Mouse (Mus musculus): Measurements from ENCODE around the gene Dnah1. TPM values are rescaled to one million over a fixed set of nuclear protein-coding genes. Genes with fewer than 3 reads are reported as not detected.

Dnah1 gene
- polyA plus RNA-seq, 1 experiment from 2014 or later: 6.3 TPM

DNA sequence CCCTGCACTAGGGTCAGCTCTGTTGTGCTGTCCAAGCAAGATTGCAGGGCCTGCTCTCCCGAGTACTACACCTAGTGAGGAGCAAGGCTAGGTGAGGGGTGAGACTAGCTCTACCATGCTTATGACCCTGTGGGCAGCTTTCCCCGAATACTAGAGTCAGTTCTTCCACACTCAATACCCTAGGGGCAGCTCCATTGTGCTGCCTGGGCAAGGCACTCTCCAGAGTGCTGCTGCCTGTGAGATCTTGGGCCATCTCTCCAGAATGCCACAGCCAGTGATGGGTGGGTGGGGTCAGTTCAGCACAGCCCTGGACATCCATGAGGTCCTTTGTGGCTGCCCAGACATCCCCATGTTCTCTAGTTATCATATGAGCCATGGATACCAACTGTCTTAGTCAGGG is 6.0 kb upstream of the Dnah1 start:
- H3K9me3 ChIP-seq: no peaks in the 10 kb centered on the region
- no peaks in the 10 kb centered on the region; the same call in 1 of the 2 replicates for H3K27me3 ChIP-seq (ENCODE audit: poor library complexity, severe bottlenecking)
- 60% methylated on average over 2 of the region's 2 CpGs for WGBS
- no peaks in the 10 kb centered on the region for H3K4me1 ChIP-seq
- H3K36me3 ChIP-seq (replicated peaks): no peaks in the 10 kb centered on the region
- no peak for DNase-seq (ENCODE audit: extremely low spot score, low spot score)
- no peak overlapping the region for H3K27ac ChIP-seq
- H3K4me3 ChIP-seq: no peak overlapping the region

- no peak for DNase-seq (ENCODE audit: extremely low spot score, low spot score)
- Histone ChIP-seq H3K36me3 (replicated peaks) (no peaks in the 10 kb centered on the region), H3K4me3 (no peak overlapping the region), H3K9me3 (no peaks in the 10 kb centered on the region), H3K27me3 (ENCODE audit: poor library complexity, severe bottlenecking) (peaks cover 12% of the 10 kb centered on the region; the same call in 1 of the 2 replicates), H3K4me1 (peaks cover 14% of the 10 kb centered on the region), H3K27ac (no peak overlapping the region)
- 82% methylated on average over 4 of the region's 4 CpGs for WGBS
Observed at GRCm38 (mm10) chr14:31327681-31328080, 4.0 kb upstream of the Dnah1 start.

DNA sequence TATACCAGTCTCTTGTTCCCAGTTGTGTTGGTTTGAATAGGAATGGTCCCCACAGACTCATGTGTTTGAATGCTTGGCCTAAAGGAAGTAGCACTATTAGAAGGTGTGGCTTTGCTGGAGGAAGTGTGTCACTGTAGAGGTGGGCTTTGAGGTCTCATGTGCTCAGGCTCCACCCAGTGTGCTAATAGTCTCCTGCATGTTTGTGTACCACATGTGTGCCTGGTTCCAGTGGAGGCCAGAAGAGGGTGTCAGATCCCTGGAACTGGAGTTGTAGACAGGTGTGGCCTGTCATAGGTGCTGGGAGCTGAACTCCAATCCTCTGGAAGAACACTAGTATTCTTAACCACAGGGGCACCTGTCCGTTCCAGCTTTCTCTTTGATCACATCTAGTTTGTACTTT is 3.5 kb upstream of the Dnah1 start:
- WGBS: 93% methylated on average over 1 of the region's 1 CpGs

DNA sequence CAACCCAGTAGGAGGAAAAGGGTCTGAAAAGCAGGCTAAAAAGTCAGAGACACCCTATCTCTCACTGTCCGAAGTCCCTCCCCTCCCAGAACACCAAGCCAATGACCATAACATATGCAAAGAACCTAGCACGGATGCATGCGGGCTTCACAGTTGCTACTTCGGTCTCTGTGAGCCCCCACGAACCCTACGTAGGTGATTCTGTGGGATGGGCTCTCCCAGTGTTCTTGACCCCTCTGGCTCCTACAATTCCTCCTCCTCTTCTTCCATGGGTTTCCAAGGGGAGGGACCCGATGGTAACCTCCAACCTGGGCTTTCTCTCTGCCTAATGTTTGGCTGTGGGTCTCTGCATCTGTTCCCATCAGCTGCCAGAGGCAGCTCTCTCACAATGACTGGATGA is 3.1 kb upstream of the Dnah1 start:
- Histone ChIP-seq H3K36me3 (replicated peaks) (no peaks in the 10 kb centered on the region), H3K4me3 (no peak overlapping the region), H3K4me1 (peaks cover 14% of the 10 kb centered on the region), H3K27ac (no peak overlapping the region), H3K9me3 (no peaks in the 10 kb centered on the region), H3K27me3 (ENCODE audit: poor library complexity, severe bottlenecking) (peaks cover 13% of the 10 kb centered on the region; the same call in 1 of the 2 replicates)
- 81% methylated on average over 7 of the region's 7 CpGs for WGBS
- no peak for DNase-seq (ENCODE audit: extremely low spot score, low spot score)

More for the DNA sequence above, 3.5 kb upstream of the Dnah1 start:
- peak; percentile 10 for DNase-seq (ENCODE audit: extremely low spot score, low spot score)
- H3K27me3 ChIP-seq (ENCODE audit: poor library complexity, severe bottlenecking): peaks cover 13% of the 10 kb centered on the region; the same call in 1 of the 2 replicates
- no peaks in the 10 kb centered on the region for H3K36me3 ChIP-seq (replicated peaks)
- H3K4me3 ChIP-seq: no peak overlapping the region
- no peaks in the 10 kb centered on the region for H3K9me3 ChIP-seq
- peaks cover 14% of the 10 kb centered on the region for H3K4me1 ChIP-seq
- no peak overlapping the region for H3K27ac ChIP-seq

GRCm38 (mm10) chr14:31325551-31325950 is 1.9 kb upstream of the Dnah1 start:
- H3K36me3 ChIP-seq (replicated peaks): no peaks in the 10 kb centered on the region
- H3K4me3 ChIP-seq: no peak overlapping the region
- H3K27me3 ChIP-seq (ENCODE audit: poor library complexity, severe bottlenecking): 0 out of 2 replicates have a peak, but pooled peaks cover 13% of the 10 kb centered on the region
- DNase-seq (ENCODE audit: extremely low spot score, low spot score): peak; percentile 9
- H3K9me3 ChIP-seq: no peaks in the 10 kb centered on the region
- H3K27ac ChIP-seq: no peak overlapping the region
- peaks cover 14% of the 10 kb centered on the region for H3K4me1 ChIP-seq
- WGBS: 58% methylated on average over 5 of the region's 5 CpGs

DNA sequence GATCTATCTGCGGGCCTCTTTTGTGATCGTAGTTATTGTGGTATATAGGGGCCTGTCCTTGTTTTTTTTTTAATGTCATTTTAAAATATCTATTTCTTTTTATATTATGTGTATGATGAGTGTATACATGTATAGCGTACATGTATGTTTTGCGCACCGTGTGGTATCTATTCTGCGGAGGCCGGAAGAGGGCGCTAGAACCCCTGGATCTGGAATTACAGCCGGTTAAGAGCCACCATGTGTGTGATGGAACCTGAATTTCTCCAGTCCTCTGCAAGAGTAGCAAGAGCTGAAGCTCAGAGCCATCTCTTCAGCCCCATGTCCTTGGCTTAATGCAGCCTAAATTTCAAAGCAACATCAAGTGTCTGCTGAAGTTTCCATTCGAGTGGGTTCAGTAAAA is 1.2 kb upstream of the Dnah1 start:
- Histone ChIP-seq H3K4me3 (no peak overlapping the region), H3K27me3 (ENCODE audit: poor library complexity, severe bottlenecking) (0 out of 2 replicates have a peak, but pooled peaks cover 13% of the 10 kb centered on the region), H3K36me3 (replicated peaks) (no peaks in the 10 kb centered on the region), H3K4me1 (peaks cover 14% of the 10 kb centered on the region), H3K27ac (no peak overlapping the region), H3K9me3 (no peaks in the 10 kb centered on the region)
- no peak for DNase-seq (ENCODE audit: extremely low spot score, low spot score)
- 65% methylated on average over 10 of the region's 10 CpGs for WGBS

DNA sequence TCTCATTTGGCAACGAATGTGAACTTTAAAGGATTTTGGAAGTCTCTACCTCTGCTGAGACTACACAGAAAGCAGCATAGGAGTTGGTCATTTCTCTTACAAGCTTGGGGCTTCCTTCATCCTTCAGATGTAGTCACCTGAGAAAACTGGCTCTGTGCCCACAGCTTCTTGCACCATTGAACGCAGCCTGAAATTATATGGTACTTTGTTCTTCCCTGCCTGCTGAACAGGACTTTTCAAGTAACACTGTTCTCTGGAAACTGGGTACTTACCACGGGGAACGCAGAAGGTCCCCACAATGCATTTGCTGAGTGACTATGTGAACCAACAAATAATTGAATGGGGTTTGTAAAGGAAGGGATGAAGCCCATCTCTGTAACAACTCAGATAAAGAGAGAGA is 507 bp downstream of the Dnah1 start:
- Histone ChIP-seq H3K27me3 (ENCODE audit: poor library complexity, severe bottlenecking) (0 out of 2 replicates have a peak, but pooled peaks cover 13% of the 10 kb centered on the region), H3K36me3 (replicated peaks) (no peaks in the 10 kb centered on the region), H3K9me3 (no peaks in the 10 kb centered on the region), H3K4me3 (peak overlapping the region; percentile 49), H3K4me1 (peaks cover 14% of the 10 kb centered on the region), H3K27ac (no peak overlapping the region)
- DNase-seq (ENCODE audit: extremely low spot score, low spot score): no peak
- WGBS: 86% methylated on average over 4 of the region's 4 CpGs

- H3K9me3 ChIP-seq: no peaks in the 10 kb centered on the region
- DNase-seq (ENCODE audit: extremely low spot score, low spot score): no peak
- no peak overlapping the region for H3K4me3 ChIP-seq
- no peaks in the 10 kb centered on the region for H3K36me3 ChIP-seq (replicated peaks)
- H3K4me1 ChIP-seq: peaks cover 14% of the 10 kb centered on the region
- no peak overlapping the region for H3K27ac ChIP-seq
- 86% methylated on average over 3 of the region's 3 CpGs for WGBS
- H3K27me3 ChIP-seq (ENCODE audit: poor library complexity, severe bottlenecking): 0 out of 2 replicates have a peak, but pooled peaks cover 13% of the 10 kb centered on the region
Observed at GRCm38 (mm10) chr14:31322191-31322590, 1.5 kb downstream of the Dnah1 start.

GRCm38 (mm10) chr14:31321181-31321580 is 2.5 kb downstream of the Dnah1 start:
- no peaks in the 10 kb centered on the region for H3K9me3 ChIP-seq
- no peak overlapping the region for H3K27ac ChIP-seq
- no peak overlapping the region for H3K4me3 ChIP-seq
- 0 out of 2 replicates have a peak, but pooled peaks cover 13% of the 10 kb centered on the region for H3K27me3 ChIP-seq (ENCODE audit: poor library complexity, severe bottlenecking)
- H3K36me3 ChIP-seq (replicated peaks): no peaks in the 10 kb centered on the region
- H3K4me1 ChIP-seq: peaks cover 14% of the 10 kb centered on the region
- DNase-seq (ENCODE audit: extremely low spot score, low spot score): no peak
- 88% methylated on average over 11 of the region's 11 CpGs for WGBS

DNA sequence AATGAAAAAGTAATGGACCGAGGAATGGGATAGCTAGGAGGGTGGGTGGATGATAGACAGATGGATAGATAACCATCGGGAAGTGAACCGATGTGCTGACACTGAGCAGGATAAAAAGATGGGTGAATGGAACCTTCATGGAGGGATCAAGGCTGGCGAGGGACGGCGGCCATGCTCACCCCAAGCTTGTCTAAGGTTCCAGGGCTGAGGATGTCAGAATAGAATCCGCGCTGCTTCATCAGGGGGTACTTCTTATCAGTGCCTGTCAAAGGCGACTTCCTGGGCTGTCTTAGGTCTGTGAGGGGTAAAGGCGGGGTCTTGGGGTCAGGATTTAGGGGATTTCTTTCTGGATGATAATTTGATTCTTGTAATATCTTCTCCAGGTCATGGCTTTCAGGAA is 4.2 kb downstream of the Dnah1 start:
- H3K9me3 ChIP-seq: no peaks in the 10 kb centered on the region
- 0 out of 2 replicates have a peak, but pooled peaks cover 13% of the 10 kb centered on the region for H3K27me3 ChIP-seq (ENCODE audit: poor library complexity, severe bottlenecking)
- DNase-seq (ENCODE audit: extremely low spot score, low spot score): no peak
- 88% methylated on average over 10 of the region's 10 CpGs for WGBS
- H3K4me1 ChIP-seq: peaks cover 14% of the 10 kb centered on the region
- H3K36me3 ChIP-seq (replicated peaks): no peaks in the 10 kb centered on the region
- no peak overlapping the region for H3K27ac ChIP-seq
- no peak overlapping the region for H3K4me3 ChIP-seq

DNA sequence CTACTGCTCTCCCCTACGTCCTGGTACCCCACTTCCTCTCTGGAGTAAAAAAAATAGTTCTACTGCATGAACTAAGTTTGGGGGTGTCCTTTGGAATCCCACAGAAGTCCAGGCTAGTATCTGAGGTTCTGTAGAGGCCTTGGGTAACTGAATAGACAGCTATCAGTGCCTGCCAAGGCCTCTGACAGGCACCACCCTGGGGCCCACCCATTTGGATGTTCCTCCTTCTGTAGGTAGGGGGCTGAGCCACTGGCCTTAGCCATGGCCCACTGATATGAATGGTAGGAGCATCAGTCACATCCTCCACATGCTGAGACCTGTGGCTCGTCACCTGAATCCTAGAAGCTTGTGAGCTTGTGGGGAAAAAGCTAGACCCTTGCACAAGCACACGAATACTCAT is 5.9 kb downstream of the Dnah1 start:
- no peak overlapping the region for H3K4me3 ChIP-seq
- peaks cover 11% of the 10 kb centered on the region for H3K4me1 ChIP-seq
- 0 out of 2 replicates have a peak, but pooled peaks cover 1% of the 10 kb centered on the region for H3K27me3 ChIP-seq (ENCODE audit: poor library complexity, severe bottlenecking)
- DNase-seq (ENCODE audit: extremely low spot score, low spot score): no peak
- WGBS: 81% methylated on average over 3 of the region's 3 CpGs
- H3K9me3 ChIP-seq: no peaks in the 10 kb centered on the region
- no peak overlapping the region for H3K27ac ChIP-seq
- no peaks in the 10 kb centered on the region for H3K36me3 ChIP-seq (replicated peaks)

GRCm38 (mm10) chr14:31316613-31317012 is 7.1 kb downstream of the Dnah1 start:
- no peak overlapping the region for H3K27ac ChIP-seq
- H3K4me3 ChIP-seq: no peak overlapping the region
- no peaks in the 10 kb centered on the region for H3K27me3 ChIP-seq (ENCODE audit: poor library complexity, severe bottlenecking)
- WGBS: 86% methylated on average over 12 of the region's 12 CpGs
- H3K36me3 ChIP-seq (replicated peaks): no peaks in the 10 kb centered on the region
- H3K9me3 ChIP-seq: no peaks in the 10 kb centered on the region
- DNase-seq (ENCODE audit: extremely low spot score, low spot score): no peak
- H3K4me1 ChIP-seq: peaks cover 15% of the 10 kb centered on the region

- Histone ChIP-seq H3K27ac (peak overlapping the region; percentile 20; the same call in 1 of the 2 replicates), H3K36me3 (replicated peaks) (no peaks in the 10 kb centered on the region), H3K4me3 (no peak overlapping the region), H3K4me1 (peaks cover 15% of the 10 kb centered on the region), H3K9me3 (no peaks in the 10 kb centered on the region), H3K27me3 (ENCODE audit: poor library complexity, severe bottlenecking) (no peaks in the 10 kb centered on the region)
- 45% methylated on average over 3 of the region's 3 CpGs for WGBS
- no peak for DNase-seq (ENCODE audit: extremely low spot score, low spot score)
Observed at GRCm38 (mm10) chr14:31313192-31313591, 10.5 kb downstream of the Dnah1 start.

DNA sequence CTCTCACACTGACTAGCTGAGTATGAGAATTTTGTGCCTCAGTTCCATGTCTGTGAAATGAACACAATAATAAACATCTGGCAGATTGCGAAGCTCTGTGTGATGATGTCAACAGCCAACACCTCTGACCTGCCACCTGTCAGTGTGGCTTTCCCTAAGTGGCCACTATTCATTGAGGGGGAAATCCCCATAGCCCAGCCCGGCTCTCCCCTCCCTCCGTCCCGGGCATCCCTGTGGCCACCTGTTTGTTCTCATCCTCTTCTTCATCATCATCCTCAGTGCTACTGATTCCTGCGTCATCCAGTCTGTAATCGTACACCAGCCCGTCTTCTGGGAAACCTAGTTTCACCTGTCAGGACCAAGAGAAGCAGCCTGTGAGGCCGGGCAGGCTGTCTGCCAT is 38.0 kb downstream of the Dnah1 start:
- Histone ChIP-seq H3K4me3 (no peak overlapping the region), H3K9me3 (no peaks in the 10 kb centered on the region), H3K4me1 (peaks cover 5% of the 10 kb centered on the region; the same call in 1 of the 2 replicates), H3K27ac (no peak overlapping the region), H3K27me3 (ENCODE audit: poor library complexity, severe bottlenecking) (no peaks in the 10 kb centered on the region), H3K36me3 (replicated peaks) (no peaks in the 10 kb centered on the region)
- DNase-seq (ENCODE audit: extremely low spot score, low spot score): no peak
- 91% methylated on average over 8 of the region's 8 CpGs for WGBS
